Mouse (Mus musculus) left cerebral cortex, postnatal 10 days (tissue): ENCODE results near the gene Cct8. TPM values are rescaled to one million over a fixed set of nuclear protein-coding genes. Genes with fewer than 3 reads are reported as not detected.

ENCODE experiments used
- DNase-seq, 2 experiments: peaks; one replicate each; pipeline ENCODE4 v3.0.0; 2021 to 2022; ENCODE audit warnings: low spot score in 2 of 2, mixed read lengths in 1 of 2; ENCODE audit errors: extremely low spot score in 1 of 2
- intact Hi-C: fragments of 180-260 bp; cut with DNase I; formaldehyde crosslinking; loops from one replicate; pipeline ENCODE4 v1.15.1; 2025
- total RNA-seq, 2 experiments: library from RNA; stranded (reverse); gene quantifications; 2 replicates each; pipeline ENCODE4 v1.2.3; 2021

The Cct8 gene
- total RNA-seq, 2 experiments from 2014 or later = 206 to 213 TPM

DNA sequence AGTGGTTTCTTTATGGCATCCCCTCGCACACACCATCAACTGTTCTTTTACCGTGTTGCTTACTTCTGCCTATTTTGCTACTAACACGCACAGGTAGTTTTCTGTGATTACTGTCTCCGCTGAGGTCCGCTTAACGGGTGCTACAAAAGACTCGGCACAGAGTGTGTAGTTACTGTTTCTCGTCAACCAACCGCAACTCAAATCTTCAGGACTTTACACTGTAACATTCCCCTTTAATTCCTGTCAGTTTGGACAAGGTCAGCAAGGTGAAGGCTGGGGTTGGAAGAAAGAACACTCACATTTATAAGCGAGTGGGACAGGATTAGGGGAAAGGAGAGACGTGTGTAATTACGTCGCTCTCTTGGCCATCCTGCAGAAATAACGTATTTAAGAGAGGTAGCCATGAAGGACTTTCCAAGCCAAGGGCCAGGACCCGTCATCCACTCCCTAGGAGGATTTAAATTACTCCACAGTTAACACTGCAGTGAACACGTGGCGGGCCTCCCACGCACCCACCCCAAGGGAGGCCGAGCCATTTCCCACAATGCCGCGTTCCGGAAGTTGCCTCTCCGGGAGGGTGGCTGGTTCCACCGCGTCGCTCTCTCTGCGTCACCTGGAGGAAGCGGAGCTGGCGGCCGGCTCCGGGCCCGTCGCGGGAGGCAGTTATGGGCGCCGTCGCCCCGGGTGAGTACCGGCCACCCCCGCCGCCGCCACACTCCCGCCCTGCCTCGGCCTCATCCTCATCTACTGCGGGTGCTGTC, 41.1 kb downstream of the Cct8 start, which contains the start of gene Usp16:
TSS of gene Usp16 (plus strand) at position 285 of the 761 bp plus-strand sequence.
- peak; percentile 87 to 95 for DNase-seq
- intact Hi-C loops = no loop called here

GRCm38 (mm10) chr16:87453226-87453625, 42.4 kb downstream of the Cct8 start:
- DNase-seq = no peak
- intact Hi-C loops = no loop called here

GRCm38 (mm10) chr16:87445528-87445927, 50.1 kb downstream of the Cct8 start:
- intact Hi-C loops = no loop called here
- no peak for DNase-seq

GRCm38 (mm10) chr16:87445110-87445509, 50.6 kb downstream of the Cct8 start:
- DNase-seq = no peak
- intact Hi-C loops = no loop called here

DNA sequence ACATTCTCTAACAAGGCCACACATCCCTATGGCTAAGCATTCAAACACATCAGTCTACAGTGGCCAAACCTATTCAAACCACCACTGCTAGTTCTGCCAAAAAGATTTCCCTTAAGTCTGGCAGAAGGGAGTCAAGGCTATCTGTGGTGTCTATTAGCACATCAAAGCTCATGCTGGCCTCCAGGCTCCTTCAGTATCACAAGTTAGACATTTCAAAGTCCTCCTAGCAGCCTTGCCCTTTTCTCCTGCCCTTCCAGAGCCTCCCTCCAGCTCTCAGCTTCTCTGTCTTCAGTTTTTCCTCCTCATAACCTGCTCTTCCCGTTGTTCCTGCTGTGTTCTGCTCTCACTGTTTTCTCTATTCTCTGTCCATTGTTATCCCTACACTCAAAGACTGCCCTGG, 51.6 kb downstream of the Cct8 start:
- no peak for DNase-seq
- intact Hi-C loops = no loop called here

- intact Hi-C loops = no loop called here
- no peak for DNase-seq
These were observed 52.4 kb downstream of the Cct8 start for GRCm38 (mm10) chr16:87443245-87443644.

DNA sequence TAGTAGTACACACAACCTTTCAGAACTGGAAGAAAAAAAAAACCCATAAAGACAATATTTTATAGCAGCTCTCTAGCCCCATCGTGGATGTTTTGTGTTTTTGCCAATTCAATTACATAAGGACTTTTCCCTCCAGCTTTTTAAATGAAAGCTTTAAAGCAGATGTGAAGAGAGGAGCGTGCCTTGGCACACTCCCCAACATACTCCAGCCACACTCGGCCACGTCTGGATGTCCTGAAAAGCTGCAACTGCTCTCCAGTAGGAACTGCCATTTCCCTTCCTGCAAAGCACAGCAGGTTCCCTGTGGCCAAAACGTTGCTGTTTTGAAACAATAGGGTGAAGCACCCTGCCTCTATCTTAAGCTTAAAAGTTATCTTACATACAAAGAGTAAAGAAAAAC, 53.4 kb downstream of the Cct8 start:
- no peak for DNase-seq
- intact Hi-C loops = no loop called here

GRCm38 (mm10) chr16:87441089-87441488, 54.6 kb downstream of the Cct8 start:
- DNase-seq = no peak
- intact Hi-C loops = no loop called here

GRCm38 (mm10) chr16:87440184-87440686, 55.4 kb downstream of the Cct8 start, which contains the start of gene Rwdd2b:
Gene Rwdd2b (minus strand): TSS chr16:87440573.
- DNase-seq = peak; percentile 90 to 97
- intact Hi-C loops = no loop called here

DNA sequence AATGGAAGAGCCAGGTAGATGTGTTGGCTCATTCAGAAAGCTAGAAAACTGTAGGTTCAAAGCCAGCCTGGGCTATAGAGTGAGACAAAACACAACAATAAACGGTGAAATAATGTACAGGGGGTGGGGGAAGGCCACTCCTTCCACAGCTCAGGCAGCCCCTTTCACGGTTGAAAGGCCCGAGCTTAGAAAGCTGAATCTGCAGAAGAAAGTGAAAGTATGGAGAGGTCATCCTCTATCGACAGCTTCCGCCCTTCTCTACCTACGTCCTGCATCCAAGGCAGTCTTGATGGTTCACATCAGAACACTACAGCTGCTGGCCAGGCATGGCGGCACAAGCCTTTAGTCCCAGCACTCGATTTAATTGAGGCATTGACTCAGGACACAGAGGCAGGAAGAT, 57.0 kb downstream of the Cct8 start:
- intact Hi-C loops = no loop called here
- DNase-seq = no peak

DNA sequence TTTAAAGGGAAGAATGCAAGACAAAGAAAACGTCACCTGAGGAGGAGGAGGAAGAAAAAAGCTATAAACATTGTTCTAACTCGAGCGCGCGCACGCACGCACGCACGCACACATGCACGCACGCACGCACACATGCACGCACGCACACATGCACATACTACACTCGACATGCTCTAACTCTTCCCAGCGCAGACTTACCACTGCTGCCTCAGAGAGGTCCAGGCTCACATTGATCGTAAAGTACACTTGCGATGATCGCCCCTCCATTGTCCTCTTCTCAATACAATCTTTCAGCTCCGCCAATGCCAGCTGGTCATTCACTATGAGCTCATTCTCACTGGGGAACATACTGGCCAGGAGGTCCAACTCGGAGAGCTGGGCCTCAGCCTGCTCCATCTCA, 58.6 kb downstream of the Cct8 start:
- DNase-seq = no peak
- intact Hi-C loops = no loop called here

- DNase-seq = no peak
- intact Hi-C loops = no loop called here
These were observed 60.1 kb downstream of the Cct8 start for GRCm38 (mm10) chr16:87435411-87436205.

DNA sequence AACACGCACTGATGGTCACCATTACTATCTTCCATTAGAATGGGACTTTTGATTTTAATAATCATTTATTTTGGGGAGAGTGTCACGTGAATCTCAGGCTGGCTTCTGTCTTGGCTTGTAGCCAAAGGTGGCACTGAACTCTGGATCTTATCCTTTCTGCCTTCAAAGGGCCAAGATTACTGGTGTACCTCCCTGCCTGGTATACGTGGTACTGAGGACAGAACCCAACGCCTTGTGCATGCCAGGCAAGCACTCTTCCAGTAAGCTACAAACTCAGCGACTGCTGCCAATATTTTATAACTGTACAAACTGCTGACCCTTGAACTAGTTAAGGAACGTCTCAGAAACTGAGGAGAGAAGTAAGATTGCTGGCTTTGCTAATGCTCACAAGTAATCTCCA, 60.7 kb downstream of the Cct8 start:
- no peak for DNase-seq
- intact Hi-C loops = no loop called here

GRCm38 (mm10) chr16:87434266-87434665, 61.4 kb downstream of the Cct8 start:
- intact Hi-C loops = no loop called here
- no peak for DNase-seq

Other genes with a start within 250 kb of the Cct8 start
- gene N6amt1, start 141.7 kb downstream of the Cct8 start, total RNA-seq = 10 to 100 TPM; 20.5 to 21.6 TPM
- gene Ltn1, start 63.3 kb downstream of the Cct8 start, total RNA-seq = 10 to 100 TPM; 45.3 to 46.7 TPM
- gene Rwdd2b, start 55.3 kb downstream of the Cct8 start, total RNA-seq = 10 to 100 TPM; 10.9 to 11.9 TPM
- 10 to 100 TPM; 48.5 to 53.9 TPM for gene Usp16, start 41.2 kb downstream of the Cct8 start, total RNA-seq
- gene Map3k7cl, start 57.5 kb upstream of the Cct8 start, total RNA-seq = 1 to 10 TPM in 1 of 2 experiments, under 1 TPM in 1; 0.69 to 1.1 TPM
- 10 to 100 TPM; 18.0 to 18.4 TPM for gene Bach1, start 203.1 kb upstream of the Cct8 start, total RNA-seq